Mouse (Mus musculus) frontal cortex, adult (tissue): Measurements from ENCODE around the gene Fam76b.
"Not testable (repeated sequence)": the region's sequence is repeated elsewhere in the genome, so short reads cannot be mapped to it uniquely, and the experiment has no call there.

Experiments used
- ATAC-seq: cut with Nextera tagmentation; 2 replicates; pipeline ENCODE4 v1.9.2; 2017; ENCODE audit warnings: mild to moderate bottlenecking, moderate library complexity, mixed read lengths; ENCODE audit not compliant: low TSS enrichment

Gene Fam76b

DNA sequence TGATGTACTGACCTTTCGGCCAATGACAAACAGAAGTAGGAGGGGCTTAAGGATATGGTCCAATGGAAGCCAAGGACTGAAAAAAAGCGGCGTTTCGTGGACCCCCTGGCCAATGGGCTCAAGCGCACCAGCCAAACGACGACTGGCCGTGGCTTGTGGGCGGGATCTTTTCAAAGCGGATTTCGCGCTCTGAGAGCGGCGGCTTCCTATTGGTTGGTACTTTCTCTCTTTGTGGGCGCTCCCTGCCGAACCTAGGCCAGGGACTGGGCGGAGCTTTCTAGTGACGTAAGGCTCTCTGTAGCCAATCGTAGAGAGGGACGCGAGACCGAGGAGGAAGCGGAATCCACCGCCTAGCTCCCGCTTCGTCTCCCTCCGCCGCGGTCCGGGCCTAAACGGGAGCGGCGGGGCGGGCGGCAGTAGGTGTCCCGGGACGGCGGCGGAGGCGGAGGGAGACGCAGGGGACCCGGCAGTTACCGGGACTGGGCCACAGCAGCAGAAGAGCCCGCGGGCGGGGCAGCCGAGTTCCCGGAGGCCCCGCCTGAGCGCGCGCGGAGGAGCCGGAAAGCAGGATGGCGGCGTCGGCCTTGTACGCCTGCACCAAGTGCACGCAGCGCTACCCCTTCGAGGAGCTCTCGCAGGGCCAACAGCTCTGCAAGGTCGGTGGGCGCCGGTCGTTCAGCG, at the start of gene Fam76b:
Fam76b (plus strand) TSS at position 311 of the 681 bp plus-strand sequence.
- peak; percentile 87 for ATAC-seq

DNA sequence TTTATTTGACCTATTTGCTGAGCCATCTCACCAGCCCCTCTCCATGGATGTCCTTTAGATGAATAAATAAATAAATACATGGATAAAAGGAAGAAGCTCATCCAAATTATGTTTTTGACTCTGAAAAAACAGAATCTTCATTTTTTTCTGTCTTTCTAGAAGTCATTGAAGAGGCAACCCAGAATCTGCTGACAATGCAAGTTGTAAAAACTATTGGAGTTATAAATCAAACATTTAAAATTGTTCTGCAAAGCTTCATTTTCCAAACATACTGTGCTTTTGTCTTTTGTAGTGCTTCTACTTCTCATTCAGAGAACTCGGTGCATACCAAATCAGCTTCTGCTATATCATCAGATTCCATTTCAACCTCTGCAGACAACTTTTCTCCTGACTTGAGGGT, 45.5 kb upstream of the Fam76b start:
- no peak for ATAC-seq

DNA sequence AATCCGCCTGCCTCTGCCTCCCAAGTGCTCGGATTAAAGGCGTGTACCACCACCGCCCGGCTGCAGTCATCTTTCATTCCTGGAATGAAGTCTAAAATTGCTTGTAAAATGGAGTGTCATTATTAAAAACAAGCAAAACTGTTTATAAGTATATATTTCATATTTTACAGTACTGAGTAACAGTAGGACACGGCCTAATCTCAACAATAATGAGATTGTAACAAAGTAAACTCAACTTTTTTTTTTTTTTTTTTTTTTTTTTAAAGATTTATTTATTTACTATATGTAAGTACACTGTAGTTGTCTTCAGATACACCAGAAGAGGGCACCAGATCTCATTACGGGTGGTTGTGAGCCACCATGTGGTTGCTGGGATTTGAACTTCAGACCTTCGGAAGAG, 36.7 kb upstream of the Fam76b start:
- not testable (repeated sequence) for ATAC-seq

DNA sequence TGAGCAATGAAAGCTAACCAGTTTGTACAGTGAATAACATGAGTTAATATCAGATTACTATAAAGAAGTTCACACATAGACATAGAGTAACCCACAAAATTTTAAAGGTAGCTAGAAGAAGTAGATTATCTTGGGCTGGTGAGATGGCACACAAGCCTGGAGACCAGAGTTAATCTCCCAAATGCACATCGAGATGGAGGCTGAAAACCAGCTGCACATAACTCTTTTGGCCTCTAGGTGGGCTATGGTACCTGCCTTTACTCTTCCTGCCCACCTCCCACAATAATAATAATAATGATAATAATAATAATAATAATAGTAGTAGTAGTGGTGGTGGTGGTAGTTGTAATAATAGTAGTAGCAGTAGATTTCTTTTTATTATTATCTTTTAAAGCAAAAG, 33.2 kb upstream of the Fam76b start:
- ATAC-seq = no peak

DNA sequence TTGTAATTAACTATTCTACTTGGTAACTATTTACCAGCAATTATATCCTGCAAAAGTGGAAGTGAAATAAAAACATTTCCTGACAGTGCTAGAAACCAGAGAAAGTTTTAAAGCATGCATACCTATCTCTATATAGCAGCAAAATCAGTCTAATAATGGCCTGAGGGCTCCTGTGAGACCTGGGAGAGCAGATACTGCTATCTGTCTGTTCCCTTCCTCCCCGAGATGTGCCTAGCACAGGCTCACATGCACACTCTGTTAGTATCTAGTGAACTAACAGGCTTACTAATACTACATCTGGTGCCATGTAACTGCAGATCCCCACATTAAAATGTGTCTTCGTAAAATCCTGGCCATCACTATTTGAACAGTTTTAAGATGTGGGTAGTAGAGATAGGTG, 32.8 kb upstream of the Fam76b start:
- ATAC-seq = no peak

DNA sequence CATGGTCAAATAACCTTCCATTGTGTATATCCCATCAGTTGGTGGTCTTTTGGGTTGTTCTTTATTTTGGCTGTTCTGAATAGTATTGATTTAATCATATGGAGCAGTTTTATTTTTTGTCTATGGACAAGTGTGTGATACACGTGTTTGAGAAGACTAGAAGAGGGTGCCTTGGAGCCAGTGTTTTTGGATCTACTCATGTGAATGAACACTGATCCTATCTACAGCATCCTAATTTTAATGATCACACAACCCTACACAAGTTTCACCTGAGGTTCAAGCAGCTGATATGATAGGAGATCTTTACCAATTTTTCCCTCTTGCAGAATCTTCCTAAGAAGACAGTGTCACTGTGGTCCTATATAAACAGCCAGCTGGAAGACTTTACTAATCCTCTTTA, 23.0 kb upstream of the Fam76b start:
- ATAC-seq = no peak

DNA sequence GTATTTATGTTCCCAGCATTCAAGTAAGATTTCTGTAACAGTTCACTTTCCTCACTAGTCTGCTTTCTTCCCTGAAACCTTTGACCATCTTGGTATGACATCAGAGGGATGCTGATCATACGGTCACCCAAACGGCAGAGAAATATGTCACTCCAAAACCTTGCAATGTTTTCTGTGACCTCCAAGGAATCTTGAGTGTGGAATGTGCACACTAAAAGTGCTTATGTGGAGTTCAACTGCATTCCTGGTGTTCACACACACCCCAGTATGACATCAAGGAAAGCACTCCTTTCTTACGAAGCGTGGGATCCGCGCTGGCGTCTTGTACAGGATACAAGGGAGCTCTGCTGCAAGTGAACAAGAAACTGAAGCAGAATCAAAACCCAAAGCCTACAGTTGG, 20.7 kb upstream of the Fam76b start:
- ATAC-seq = no peak

DNA sequence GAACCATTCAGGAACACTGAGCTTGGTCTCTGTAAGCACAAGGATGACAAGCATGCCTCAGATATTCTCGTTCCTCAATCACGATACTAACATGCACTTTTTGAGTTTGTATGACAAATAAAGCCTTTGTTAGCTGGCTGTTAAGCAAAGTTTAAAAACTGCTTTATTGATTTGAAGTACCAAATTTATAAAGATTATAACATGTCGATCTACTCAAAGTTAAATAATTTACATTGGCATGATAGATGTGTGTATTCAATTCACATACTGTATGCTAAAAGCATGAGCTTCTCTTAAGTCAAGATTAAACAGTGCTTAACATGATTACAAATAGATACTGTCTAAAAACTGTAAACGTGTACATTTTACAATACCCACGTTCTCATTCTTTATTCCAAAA, 19.9 kb upstream of the Fam76b start:
- no peak for ATAC-seq

DNA sequence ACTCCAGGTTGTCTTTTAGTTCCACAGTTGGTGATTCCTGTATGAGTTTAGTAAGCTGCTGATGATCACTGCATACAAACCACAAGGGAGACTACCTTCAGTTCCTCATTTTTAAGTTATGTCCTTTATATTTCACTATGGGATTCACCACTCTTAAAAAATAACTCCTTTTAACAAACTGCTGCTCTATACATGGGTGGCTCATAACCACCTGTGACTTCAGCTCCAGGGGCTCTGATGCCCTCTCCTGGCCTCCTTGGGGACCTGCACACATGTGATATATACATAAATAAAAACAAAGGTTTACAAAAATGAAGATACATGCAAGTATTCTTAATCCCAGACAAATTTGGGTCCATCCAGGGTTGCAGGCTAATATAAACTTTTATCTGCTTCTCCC, 17.6 kb upstream of the Fam76b start:
- ATAC-seq = no peak

DNA sequence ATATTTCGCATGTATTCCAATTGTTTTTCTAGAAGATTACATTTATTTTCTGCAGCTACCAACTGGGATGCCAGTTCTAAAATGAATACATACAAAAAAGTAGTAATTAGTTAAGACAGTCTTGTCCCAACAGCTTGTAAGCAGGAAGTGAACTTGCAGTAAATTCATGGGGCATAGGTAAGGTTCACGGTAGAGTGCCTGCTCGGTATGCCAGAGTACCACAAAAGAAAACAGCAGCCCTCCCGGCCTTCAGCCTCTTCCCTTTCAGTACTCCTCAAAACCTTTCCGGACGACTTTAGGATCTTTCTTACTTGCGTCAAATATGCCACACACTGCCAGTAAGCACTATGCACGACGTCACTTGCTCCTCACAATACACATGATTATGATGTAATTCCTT, 9.1 kb upstream of the Fam76b start:
- ATAC-seq = no peak

DNA sequence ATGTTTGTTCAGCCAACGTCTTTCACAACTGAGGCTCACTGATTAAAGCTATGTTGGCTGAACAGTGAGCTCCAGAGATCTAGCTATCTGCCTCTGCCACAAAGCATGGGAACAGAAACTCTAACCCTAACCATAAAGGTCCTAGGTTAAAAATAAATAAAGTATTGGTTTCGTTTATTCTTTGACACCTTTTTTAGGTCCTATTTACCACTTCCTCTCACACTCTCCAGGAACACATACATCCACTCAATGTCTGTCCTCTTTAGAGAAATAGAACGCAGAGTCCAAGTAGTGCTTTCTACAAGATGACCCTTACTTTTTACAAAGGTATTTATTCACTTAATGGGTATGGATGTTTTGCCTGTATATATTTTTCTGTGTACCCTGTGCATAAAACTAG, 6.7 kb upstream of the Fam76b start:
- no peak for ATAC-seq

DNA sequence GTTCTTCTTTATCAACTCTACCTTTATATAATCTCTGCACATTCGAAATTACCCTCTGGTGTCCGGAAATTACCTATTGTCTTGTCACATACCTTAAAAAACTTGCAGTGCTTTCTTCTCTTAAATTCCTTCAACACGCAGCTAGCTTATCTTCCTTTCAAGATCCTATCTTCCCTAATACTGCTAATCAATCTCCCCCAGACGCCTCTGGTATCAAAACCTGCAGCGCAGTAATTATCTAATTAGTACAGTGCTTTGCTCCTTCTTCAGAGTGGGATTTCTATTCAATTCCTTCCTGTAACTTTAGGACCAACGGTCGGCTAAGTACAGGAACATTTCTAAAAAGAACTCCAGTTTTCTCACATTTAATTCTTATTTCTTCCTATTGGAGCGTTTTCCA, 1.6 kb upstream of the Fam76b start:
- no peak for ATAC-seq

DNA sequence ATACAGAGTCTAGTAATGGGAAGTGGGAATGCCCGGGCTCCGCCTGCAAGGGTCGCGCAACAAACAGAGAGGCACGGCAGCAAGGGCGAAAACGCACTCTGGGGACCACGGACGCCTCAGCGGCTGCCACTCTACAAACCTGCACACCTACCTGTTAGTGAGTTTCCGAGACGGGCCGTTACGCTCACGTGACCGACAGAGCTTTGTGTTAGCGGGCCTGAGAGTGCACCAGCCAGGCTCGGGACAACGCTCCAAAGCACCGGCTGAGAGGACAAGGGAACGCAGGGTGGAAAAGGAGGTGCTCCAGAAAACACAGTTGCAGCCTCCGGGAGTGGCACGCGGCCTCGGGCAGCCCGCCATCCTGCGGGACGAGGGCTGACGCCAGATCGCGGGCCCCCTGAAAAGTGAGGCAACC, 1.1 kb upstream of the Fam76b start:
- ATAC-seq = peak; percentile 34

DNA sequence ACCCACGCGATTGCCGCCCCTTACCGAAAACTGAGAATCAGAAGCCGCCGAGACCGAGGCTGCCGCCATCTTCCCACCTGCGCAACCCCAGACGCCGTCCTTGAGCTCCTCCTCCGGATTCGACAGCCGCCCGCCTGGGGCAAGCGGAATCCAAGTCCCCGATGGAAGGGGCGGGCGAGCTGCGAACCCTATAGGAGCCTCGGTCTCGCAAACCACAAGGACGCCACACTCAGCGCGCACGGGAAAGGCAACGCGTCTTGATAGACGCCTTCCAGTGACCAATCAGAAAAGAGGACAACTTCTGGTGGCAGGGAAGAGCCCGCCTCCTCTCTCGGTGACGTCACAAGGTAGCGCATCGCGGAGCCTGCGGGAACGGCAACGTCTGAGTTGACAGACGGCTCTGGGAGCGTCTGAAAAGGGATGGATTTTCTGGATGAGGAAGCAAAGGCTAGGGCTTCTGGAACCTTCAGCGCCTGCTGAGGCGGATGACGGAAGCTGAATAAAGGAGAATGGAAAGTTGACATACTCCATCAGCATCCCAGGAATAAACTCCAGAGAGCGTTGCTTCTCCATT, 597 bp upstream of the Fam76b start, which contains the start of gene Cep57:
Cep57 (minus strand) TSS at position 276 of the 574 bp plus-strand sequence.
- ATAC-seq = peak; percentile 86

DNA sequence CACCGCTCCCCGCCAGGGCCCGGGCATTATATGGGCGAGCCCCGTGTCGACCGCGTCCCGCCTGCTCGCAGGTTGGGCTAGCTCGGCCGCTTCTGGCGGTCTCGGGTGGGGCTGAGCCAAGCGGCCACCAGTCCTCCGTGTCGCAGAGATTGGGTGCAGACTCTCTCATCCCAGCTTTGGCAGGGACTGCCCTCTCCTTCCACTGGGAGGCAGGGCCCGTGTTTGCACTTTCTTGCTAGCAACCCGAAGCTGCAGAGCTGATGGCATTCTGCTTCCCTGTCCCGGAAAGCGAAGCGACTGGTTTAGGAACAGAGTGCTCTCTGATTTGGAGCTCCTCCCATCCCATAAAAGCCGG, 548 bp downstream of the Fam76b start:
- ATAC-seq = peak; percentile 16

DNA sequence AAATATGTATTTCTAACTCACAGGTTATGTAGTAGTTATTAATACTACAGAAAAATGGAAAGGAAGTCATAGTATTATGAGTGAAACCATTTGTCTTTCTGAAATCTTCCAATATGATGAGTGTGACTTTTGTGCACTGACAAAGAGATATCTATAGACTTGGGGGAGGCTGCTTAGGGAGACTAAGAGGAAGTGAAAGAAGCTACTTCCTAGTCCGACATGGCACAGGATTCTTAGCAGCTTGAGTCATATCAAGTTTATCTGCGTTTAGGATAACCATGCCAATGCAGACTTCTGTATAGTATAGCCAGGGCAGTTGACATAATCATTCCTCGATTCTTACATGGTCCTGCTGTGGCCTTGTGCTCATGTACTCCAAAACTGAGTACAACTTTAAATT, 7.7 kb downstream of the Fam76b start:
- ATAC-seq = no peak

DNA sequence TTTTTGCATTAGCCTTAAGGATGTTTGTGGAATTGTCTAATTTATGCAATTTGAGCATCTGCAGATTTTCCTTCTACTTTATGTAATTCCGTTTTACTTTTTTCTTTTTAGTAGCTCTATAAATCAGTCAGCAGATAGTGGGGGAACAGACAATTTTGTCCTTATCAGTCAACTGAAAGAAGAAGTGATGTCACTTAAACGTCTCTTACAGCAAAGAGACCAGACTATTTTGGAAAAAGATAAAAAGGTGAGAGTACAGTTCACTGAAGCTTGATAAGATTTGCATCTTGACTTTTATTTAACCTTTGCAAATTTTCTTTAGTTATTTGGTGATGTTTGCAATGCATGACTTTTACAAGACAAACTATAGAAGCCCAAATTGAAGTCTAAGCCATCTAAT, 9.2 kb downstream of the Fam76b start:
- ATAC-seq = no peak

DNA sequence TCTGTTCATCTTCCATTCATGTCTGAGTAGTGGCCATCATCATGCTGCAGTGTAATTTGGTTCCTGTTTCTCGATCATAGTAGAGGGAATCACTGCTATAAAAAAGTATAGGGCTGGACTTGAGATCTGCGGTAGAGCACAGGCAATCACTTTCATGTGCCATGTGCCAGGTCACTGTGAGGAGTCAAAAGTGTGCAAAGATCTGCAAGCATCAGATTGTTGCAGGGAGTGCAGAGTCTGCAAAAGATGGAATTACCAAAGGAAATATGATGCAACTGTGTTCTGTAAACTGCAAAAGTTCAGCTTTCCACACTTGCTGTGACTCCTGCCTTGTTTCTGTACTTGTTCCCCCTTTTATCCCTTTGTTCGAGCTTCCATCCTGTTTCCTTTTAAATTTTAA, 20.1 kb downstream of the Fam76b start:
- no peak for ATAC-seq

DNA sequence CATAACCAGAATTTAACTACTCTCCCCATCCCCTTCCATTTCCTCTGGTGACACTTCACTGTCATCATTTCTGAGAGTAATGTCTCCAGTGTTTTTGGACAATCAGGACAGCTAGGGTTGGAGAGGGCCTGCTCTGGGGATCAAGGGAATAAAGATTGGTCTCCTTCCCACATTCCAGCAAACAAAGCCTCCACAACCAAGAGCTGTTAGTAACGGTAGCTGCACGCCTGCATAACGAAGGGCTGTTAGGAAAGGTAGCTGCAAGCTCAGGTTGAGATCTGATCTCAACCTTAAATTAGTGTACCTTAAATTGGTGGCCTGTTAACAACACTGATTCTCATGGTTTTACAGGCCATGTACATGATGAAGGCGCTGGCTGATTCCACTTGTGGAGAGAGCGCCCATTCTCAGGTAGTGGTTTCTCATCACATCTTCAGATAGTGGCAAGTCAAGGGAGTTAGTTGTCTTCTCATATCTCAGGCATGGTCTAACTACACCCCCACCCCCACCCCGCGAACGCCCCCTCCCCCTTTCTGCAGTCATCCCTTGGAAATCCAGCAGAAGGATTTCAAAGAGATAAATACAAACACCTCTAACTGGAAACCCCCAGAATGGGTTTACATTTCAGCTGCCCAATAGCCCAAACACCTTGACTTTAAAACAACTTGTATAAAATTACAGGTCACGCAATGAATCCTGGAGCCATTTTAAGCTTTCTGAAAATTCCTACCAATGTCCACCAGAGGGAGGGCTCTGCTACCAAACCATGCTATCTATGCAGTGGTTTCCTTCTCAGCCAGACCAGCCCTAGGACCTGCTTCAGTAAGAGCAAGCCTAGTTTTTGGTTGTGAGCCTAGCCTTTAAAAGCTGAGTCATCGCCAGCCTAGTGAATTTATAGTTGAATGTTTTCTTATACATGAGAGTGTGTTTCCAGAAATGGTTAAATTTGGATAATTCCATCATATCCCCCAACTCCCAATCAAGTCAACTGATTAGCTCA, 21.3 kb downstream of the Fam76b start:
- peak; percentile 96 for ATAC-seq

DNA sequence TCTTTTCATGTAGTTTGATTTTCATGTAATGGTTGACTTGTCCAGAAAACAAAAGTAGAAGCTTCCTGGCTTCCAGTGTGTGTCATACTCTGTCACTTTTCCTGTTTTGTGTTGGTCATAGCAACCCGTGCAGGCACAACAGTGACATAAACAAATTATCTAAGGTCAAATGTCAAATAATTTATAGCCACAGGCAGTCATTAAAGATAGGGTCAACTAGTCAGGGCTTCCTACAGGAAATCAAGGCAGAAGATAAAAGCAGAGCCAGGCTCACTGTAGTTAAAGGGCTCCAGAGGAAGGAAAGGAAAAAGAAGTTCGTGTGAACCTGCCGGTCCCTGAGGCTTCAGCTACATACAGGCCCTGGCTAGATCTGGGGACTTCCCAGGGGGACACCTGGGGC, 26.4 kb downstream of the Fam76b start:
- no peak for ATAC-seq

DNA sequence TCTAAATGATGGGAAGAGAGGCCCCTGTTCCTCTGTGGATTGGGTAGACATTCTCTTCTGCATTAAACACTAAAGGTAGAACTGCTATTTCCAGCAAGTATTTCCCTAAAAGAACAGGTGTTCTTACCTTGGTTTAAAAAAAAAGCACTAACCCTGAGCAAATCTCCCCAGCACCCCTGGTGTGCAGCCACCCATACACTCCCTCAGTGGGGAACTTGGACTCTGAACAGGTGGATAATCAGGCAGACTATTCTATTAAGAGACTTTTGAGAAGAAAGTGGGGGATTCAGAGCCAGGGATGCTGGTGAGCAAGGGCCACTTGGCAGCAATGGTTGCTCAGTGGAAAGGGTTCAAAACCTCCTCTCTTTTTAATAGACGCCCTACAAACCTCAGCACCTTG, 28.7 kb downstream of the Fam76b start:
- ATAC-seq = no peak

DNA sequence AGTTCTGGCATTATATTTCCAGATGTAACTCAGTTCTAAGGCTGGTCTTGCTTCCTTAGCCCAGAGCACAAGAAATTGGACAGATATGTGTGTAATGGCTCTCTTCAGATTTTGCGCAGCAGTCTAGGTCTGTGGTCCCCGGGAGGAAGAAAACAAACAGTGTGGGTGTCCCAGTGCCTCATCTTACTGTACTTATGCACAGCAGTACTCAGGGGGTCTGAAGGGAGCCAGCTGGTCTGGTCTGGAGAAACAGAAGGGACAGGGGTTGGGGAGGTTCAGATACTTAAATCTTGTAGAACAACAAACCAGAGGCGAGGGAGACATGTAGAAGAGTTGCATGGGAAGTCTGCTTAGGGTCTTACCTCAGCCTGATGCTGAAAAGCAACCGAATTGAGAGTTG, 29.3 kb downstream of the Fam76b start:
- ATAC-seq = no peak

DNA sequence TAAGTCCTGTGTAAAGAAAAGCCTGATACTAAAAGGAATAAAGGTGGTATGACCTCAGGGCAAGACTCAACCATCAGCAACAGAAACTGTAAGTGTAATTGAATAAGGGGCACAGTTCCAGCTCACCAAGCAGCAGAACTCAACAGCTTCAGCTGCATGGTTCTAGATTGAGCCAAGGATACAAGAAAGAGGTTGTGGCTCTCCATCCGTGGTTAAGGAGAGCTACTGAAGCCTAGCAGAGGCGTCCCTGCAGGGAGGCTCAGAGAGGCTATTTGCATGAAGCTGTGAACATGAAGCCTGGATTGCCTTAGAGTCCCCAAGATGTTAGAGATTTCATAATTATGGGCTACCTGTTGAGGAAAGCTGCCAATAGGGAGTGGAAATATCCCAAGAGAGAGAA, 40.1 kb downstream of the Fam76b start:
- no peak for ATAC-seq
